Mouse (Mus musculus): ENCODE results near the gene Mmp12. TPM values are rescaled to one million over a fixed set of nuclear protein-coding genes. Genes with fewer than 3 reads are reported as not detected.
"Not testable (repeated sequence)": the region's sequence is repeated elsewhere in the genome, so short reads cannot be mapped to it uniquely, and the experiment has no call there.

Gene Mmp12
- 0.08 and 0.16 TPM in 2 replicates for polyA plus RNA-seq (2014; fragmentation: Nextera tagmentation; extraction: Ambion mirVana)

DNA sequence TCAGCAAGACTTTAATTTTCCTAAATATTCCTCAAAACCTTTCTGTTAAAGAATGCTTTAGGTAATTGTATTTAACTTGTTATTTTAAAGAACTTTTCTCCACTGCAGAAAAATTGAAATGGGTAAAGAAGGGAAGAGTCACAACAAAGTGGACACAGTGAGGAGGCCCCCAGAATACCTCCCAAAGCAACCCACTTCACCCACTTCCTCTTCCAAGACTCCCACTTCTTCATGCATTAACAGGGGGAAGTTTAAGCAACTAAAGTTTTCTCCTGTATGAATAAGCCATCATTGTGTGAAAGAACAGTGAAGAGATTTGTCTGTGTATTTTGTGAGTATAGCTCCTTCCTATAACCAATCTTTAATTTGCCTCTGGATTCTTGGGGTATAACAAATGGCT lies at the start of gene Mmp12:
TSS of gene Mmp12 (plus strand) at position 275 of the 400 bp plus-strand sequence.
- no peaks in the 10 kb centered on the region for H3K36me3 ChIP-seq (ENCODE audit: control insufficient read depth, insufficient read depth, low read length)
- no peak within 1 kb of the TSS for H3K27ac ChIP-seq (ENCODE audit: low read depth)
- H3K9me3 ChIP-seq (ENCODE audit: control insufficient read depth, low read length) = no peaks in the 10 kb centered on the region
- H3K4me2 ChIP-seq (ENCODE audit: low read length) = no peak within 1 kb of the TSS
- DNase-seq (ENCODE audit: low spot score) = no peak
- no peak within 1 kb of the TSS for H3K4me3 ChIP-seq (ENCODE audit: low read depth, low read length)
- H3K9ac ChIP-seq (ENCODE audit: low read length) = no peak within 1 kb of the TSS
- no peak for ATAC-seq (replicated peaks; ENCODE audit: low FRiP score, low TSS enrichment, low read depth)
- H3K4me1 ChIP-seq (replicated peaks; ENCODE audit: control insufficient read depth, insufficient read depth, low read length) = no peaks in the 10 kb centered on the region
- no peaks in the 10 kb centered on the region for H3K27me3 ChIP-seq (replicated peaks; ENCODE audit: control insufficient read depth, insufficient read depth, low read length)

DNA sequence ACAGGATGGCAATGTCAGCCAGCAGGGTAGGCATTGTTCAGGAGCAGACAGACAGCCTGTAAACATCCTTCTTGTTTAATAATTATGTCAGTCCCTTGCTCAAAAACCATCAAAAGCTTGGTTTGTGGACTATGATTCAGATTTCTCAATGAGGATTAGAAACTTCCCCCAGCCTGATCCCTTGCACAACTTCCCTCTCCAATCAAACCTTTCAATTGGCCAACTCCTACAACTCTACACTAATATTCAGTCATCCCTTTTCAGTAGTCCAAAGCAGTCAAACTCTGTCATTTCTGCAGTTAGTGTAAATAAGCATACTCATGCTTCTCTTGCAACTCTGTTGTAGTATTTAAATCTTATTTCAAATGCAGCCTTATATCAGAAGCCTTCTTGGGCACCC lies 12.3 kb upstream of the Mmp12 start:
- DNase-seq (ENCODE audit: low spot score) (no peak), ATAC-seq (replicated peaks; ENCODE audit: low FRiP score, low TSS enrichment, low read depth) (no peak)
- Histone ChIP-seq H3K4me3 (ENCODE audit: low read depth, low read length) (no peak overlapping the region), H3K4me2 (ENCODE audit: low read length) (no peak overlapping the region), H3K27ac (ENCODE audit: low read depth) (no peak overlapping the region), H3K4me1 (replicated peaks; ENCODE audit: control insufficient read depth, insufficient read depth, low read length) (no peaks in the 10 kb centered on the region), H3K9me3 (ENCODE audit: control insufficient read depth, low read length) (no peaks in the 10 kb centered on the region), H3K27me3 (replicated peaks; ENCODE audit: control insufficient read depth, insufficient read depth, low read length) (no peaks in the 10 kb centered on the region), H3K36me3 (ENCODE audit: control insufficient read depth, insufficient read depth, low read length) (no peaks in the 10 kb centered on the region), H3K9ac (ENCODE audit: low read length) (no peak overlapping the region)

DNA sequence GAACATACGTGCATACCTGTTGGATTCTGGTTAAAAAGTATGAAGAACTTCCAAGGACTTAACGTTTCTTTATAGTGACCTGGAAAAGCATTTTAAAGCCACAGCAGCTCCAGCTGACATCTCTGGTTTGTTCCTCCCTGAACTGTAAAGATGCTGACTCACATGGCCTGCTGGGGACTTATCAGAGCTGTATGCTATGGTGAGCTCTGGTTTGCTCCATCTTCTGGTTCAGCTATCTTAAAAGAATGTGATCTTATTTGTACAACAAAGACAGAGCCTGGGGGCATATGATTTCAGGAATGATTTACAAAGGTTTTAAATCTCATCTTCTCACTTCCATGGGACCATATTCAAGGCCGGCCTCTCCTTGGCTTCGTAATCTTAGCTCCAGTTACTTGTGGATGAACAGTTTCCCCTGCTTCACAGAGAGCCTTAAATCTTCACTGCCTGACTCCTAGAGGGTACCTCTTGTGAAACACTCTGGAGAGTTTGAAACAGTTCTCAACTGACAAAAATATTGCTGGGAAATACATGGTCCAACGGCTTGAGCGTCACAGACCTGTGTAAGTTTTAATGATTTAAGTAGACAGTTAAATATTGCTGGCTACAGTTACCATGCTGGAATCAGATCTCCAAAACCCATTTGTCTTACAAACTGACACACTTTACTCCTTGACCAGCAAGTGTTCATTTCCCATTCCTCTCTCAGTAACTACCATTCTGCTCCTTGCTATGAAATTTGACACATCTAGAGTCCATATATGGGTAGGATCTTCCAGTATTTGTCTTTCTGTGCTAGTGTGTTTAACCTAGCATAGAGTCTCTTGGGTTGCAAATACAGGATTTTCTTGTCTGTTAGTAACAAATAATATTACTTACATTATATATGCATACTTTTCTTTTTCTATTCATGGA lies 8.2 kb upstream of the Mmp12 start:
- no peak for DNase-seq (ENCODE audit: low spot score)
- H3K27ac ChIP-seq (ENCODE audit: low read depth) = no peak overlapping the region
- H3K4me3 ChIP-seq (ENCODE audit: low read depth, low read length) = no peak overlapping the region
- H3K4me1 ChIP-seq (replicated peaks; ENCODE audit: control insufficient read depth, insufficient read depth, low read length) = no peaks in the 10 kb centered on the region
- H3K27me3 ChIP-seq (replicated peaks; ENCODE audit: control insufficient read depth, insufficient read depth, low read length) = no peaks in the 10 kb centered on the region
- H3K9me3 ChIP-seq (ENCODE audit: control insufficient read depth, low read length) = no peaks in the 10 kb centered on the region
- WGBS = 69% methylated on average over 5 of the region's 6 CpGs
- no peak overlapping the region for H3K9ac ChIP-seq (ENCODE audit: low read length)
- H3K36me3 ChIP-seq (ENCODE audit: control insufficient read depth, insufficient read depth, low read length) = no peaks in the 10 kb centered on the region
- no peak overlapping the region for H3K4me2 ChIP-seq (ENCODE audit: low read length)
- no peak for ATAC-seq (replicated peaks; ENCODE audit: low FRiP score, low TSS enrichment, low read depth)

DNA sequence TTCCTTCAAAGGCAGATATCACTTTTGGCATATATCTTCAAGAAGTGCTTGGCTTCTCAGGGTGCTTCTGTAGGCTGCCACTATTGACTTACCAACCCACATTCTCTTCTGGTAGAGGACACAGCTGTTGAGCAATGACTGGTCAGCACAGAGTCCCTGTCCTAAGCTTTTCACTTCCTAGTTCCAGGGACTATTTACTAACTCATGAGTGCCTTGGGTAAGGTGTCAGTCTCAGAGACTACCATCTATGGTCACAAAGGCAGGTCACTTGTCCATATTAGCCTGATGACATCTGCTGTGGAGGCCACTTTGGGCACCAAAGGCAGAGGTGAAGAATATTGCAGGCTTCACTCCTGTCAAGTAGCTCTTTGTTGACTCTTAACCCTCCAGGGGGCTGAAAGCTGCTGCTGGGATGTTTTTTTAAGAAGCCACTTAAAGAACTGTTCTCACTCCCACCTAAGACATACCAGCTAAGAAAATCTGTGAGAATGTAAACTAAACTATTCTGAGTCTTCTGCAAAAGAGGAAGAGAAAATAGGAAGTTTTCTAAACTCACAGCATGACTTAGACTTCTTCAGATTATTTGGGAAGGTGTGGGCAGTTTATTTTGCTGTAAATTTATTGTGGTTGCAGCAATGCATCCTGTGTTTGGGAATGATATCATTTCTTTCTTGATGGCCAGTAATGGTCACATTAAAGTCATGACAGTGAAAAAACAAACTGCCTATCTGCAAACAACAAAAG lies 7.3 kb upstream of the Mmp12 start:
- no peak overlapping the region for H3K9ac ChIP-seq (ENCODE audit: low read length)
- H3K4me1 ChIP-seq (replicated peaks; ENCODE audit: control insufficient read depth, insufficient read depth, low read length) = no peaks in the 10 kb centered on the region
- no peak overlapping the region for H3K4me2 ChIP-seq (ENCODE audit: low read length)
- no peaks in the 10 kb centered on the region for H3K9me3 ChIP-seq (ENCODE audit: control insufficient read depth, low read length)
- H3K27me3 ChIP-seq (replicated peaks; ENCODE audit: control insufficient read depth, insufficient read depth, low read length) = no peaks in the 10 kb centered on the region
- H3K27ac ChIP-seq (ENCODE audit: low read depth) = no peak overlapping the region
- DNase-seq (ENCODE audit: low spot score) = no peak
- H3K36me3 ChIP-seq (ENCODE audit: control insufficient read depth, insufficient read depth, low read length) = no peaks in the 10 kb centered on the region
- H3K4me3 ChIP-seq (ENCODE audit: low read depth, low read length) = no peak overlapping the region
- ATAC-seq (replicated peaks; ENCODE audit: low FRiP score, low TSS enrichment, low read depth) = no peak

DNA sequence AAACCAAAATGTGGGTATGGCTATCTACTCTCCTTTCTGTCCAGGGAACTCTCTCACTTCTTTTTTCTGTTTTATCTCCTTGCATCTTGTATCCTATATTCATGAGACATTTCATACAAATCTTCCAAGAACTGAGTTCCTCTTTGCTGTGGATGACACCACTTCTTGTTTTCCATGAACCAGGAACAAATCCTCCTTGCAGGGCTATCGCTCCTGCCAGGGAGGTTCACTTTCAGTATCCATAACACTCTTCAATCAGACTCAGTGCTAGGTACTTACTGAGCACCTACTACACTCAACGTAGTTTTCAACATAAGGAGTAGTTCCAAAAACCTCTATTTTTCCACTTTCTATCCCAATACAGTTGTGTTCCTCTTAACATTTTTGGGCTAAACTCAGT lies 1.3 kb downstream of the Mmp12 start:
- no peak overlapping the region for H3K4me3 ChIP-seq (ENCODE audit: low read depth, low read length)
- H3K27ac ChIP-seq (ENCODE audit: low read depth) = no peak overlapping the region
- no peaks in the 10 kb centered on the region for H3K27me3 ChIP-seq (replicated peaks; ENCODE audit: control insufficient read depth, insufficient read depth, low read length)
- no peaks in the 10 kb centered on the region for H3K9me3 ChIP-seq (ENCODE audit: control insufficient read depth, low read length)
- no peak for ATAC-seq (replicated peaks; ENCODE audit: low FRiP score, low TSS enrichment, low read depth)
- no peak overlapping the region for H3K9ac ChIP-seq (ENCODE audit: low read length)
- H3K4me2 ChIP-seq (ENCODE audit: low read length) = no peak overlapping the region
- WGBS = 85% methylated on average over 2 of the region's 2 CpGs
- DNase-seq (ENCODE audit: low spot score) = no peak
- H3K4me1 ChIP-seq (replicated peaks; ENCODE audit: control insufficient read depth, insufficient read depth, low read length) = no peaks in the 10 kb centered on the region
- H3K36me3 ChIP-seq (ENCODE audit: control insufficient read depth, insufficient read depth, low read length) = no peaks in the 10 kb centered on the region

DNA sequence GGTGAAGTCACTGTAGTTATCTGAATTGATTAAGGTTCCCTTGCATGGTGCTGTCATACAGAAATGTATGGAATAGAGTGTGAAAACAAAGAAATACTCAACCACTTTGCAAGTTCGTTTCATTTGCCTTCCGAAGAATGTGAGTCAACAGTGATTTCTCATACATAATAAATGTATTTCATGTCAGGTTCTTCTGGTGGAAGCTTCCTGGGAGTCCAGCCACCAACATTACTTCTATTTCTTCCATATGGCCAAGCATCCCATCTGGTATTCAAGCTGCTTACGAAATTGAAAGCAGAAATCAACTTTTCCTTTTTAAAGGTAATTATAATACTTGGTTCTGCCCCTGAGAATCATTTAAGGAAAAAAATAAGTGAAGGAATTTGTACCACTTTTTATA lies 10.4 kb downstream of the Mmp12 start:
- no peak overlapping the region for H3K4me3 ChIP-seq (ENCODE audit: low read depth, low read length)
- H3K4me1 ChIP-seq (replicated peaks; ENCODE audit: control insufficient read depth, insufficient read depth, low read length) = no peaks in the 10 kb centered on the region
- no peak overlapping the region for H3K4me2 ChIP-seq (ENCODE audit: low read length)
- H3K9ac ChIP-seq (ENCODE audit: low read length) = no peak overlapping the region
- H3K36me3 ChIP-seq (ENCODE audit: control insufficient read depth, insufficient read depth, low read length) = no peaks in the 10 kb centered on the region
- H3K27me3 ChIP-seq (replicated peaks; ENCODE audit: control insufficient read depth, insufficient read depth, low read length) = no peaks in the 10 kb centered on the region
- WGBS = 76% methylated on average over 3 of the region's 3 CpGs
- no peak for ATAC-seq (replicated peaks; ENCODE audit: low FRiP score, low TSS enrichment, low read depth)
- DNase-seq (ENCODE audit: low spot score) = no peak
- H3K27ac ChIP-seq (ENCODE audit: low read depth) = no peak overlapping the region
- no peaks in the 10 kb centered on the region for H3K9me3 ChIP-seq (ENCODE audit: control insufficient read depth, low read length)

DNA sequence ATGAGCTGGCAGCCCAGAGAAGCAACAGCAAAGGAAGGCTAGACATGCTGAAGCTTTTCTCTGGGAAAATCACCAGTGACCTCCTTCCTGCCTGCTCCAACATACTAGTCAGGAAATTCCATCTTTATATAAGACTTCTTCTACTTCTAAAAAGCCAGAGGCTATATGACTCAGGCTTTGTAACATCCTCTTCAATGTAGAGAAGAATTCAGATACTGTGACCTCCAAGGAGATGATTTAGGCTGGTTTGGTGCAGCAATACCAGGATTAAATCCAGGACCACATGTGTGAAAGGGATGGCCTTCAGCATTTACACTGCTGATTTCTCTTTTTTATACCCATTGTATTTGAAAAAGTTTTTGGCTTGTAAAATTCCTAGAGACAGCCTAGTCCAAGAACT lies 43.8 kb downstream of the Mmp12 start, which contains the start of gene Mmp1b:
TSS of gene Mmp1b (minus strand) at position 101 of the 400 bp plus-strand sequence.
- DNase-seq (ENCODE audit: low spot score) = no peak
- Histone ChIP-seq H3K36me3 (ENCODE audit: control insufficient read depth, insufficient read depth, low read length) (no peaks in the 10 kb centered on the region), H3K27ac (ENCODE audit: low read depth) (no peak within 1 kb of the TSS), H3K27me3 (replicated peaks; ENCODE audit: control insufficient read depth, insufficient read depth, low read length) (no peaks in the 10 kb centered on the region), H3K4me1 (replicated peaks; ENCODE audit: control insufficient read depth, insufficient read depth, low read length) (no peaks in the 10 kb centered on the region), H3K9me3 (ENCODE audit: control insufficient read depth, low read length) (0 out of 2 replicates have a peak, but pooled peaks cover 2% of the 10 kb centered on the region), H3K4me2 (ENCODE audit: low read length) (no peak within 1 kb of the TSS), H3K9ac (ENCODE audit: low read length) (no peak within 1 kb of the TSS), H3K4me3 (ENCODE audit: low read depth, low read length) (no peak within 1 kb of the TSS)
- ATAC-seq (replicated peaks; ENCODE audit: low FRiP score, low TSS enrichment, low read depth) = no peak

DNA sequence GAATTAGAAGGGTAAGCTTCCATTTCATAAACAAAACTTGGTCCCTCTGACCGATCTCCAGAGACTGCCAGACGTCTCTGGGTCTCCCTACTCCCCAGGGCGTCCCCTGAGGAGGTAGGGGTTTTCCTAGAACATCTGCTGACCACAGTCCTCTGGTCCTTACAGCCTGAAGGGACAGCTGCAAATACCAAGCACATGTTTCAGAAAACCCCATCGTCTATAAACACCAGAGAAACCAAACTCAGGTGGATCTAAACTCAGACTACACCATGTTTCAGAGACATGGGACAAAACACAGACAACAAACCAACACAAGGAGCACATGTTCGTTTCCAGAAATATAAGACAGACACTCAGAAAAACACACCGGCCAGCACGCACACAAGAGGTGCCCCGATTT lies 52.4 kb downstream of the Mmp12 start:
- not testable (repeated sequence) for H3K4me1 ChIP-seq (replicated peaks; ENCODE audit: control insufficient read depth, insufficient read depth, low read length); H3K9ac ChIP-seq (ENCODE audit: low read length); ATAC-seq (replicated peaks; ENCODE audit: low FRiP score, low TSS enrichment, low read depth); H3K9me3 ChIP-seq (ENCODE audit: control insufficient read depth, low read length); H3K27ac ChIP-seq (ENCODE audit: low read depth); H3K4me2 ChIP-seq (ENCODE audit: low read length); H3K4me3 ChIP-seq (ENCODE audit: low read depth, low read length); H3K27me3 ChIP-seq (replicated peaks; ENCODE audit: control insufficient read depth, insufficient read depth, low read length); DNase-seq (ENCODE audit: low spot score); H3K36me3 ChIP-seq (ENCODE audit: control insufficient read depth, insufficient read depth, low read length)
- 79% methylated on average over 8 of the region's 8 CpGs for WGBS
